8 mouse cellular contexts compared by ENCODE assay signal in the genomic region with DNA sequence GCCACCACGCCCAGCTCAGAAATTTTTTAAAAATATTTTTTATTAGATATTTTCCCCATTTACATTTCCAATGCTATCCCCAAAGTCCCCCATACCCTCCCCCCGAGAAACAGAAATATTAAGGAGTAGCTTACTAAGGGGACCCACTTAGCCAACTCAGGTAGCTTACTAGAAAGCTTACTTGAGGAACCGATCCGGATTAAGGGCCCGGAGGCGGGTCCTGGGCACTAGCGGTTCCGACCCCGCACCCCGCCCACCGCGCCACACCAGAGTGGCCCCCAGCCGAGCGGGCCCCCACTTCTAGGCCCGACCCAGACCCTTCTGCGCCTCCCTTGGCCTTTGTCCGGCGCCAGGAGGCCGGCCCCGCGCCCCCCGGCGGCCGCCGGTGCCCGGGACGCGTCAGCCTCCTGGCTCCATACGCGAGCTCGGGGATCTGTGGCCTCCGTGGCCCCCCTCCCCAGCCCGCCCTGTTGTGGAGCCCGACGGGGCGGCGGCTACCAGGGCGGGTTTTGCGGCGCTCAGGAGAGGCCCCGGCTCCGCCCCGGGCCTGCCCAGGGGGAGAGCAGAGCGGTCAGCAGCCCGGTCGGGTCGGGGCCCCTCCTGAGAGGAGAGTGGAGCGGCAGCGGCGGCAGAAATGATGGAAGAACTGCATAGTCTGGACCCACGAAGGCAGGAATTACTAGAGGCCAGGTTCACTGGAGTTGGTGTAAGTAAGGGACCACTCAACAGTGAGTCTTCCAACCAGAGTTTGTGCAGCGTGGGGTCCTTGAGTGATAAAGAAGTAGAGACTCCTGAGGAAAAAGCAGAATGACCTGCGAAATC. TPM values are rescaled to one million over a fixed set of nuclear protein-coding genes. Genes with fewer than 3 reads are reported as not detected.
DNase-seq lines count a peak whose midpoint lies in the region; ATAC-seq and TF ChIP-seq lines count a peak whose summit lies in the region.
"Not testable (repeated sequence)": the region's sequence is repeated elsewhere in the genome, so short reads cannot be mapped to it uniquely, and the experiment has no call there.
"Had no signal": no experiment of that assay in that cellular context is flagged by ENCODE, and none has a peak within 500 bp of the region (broad histone marks: within the 10 kb centered on the region; RNA-seq: fewer than 3 reads in every experiment).

No protein-coding gene starts in this region.

- peak; percentile 3 to 28 for DNase-seq in adrenal gland, adult (ENCODE audit: inconsistent age in 2 of 2, low spot score in 1 of 2)
- DNase-seq in forebrain, embryonic 10.5 days (ENCODE audit: extremely low spot score, low spot score): peak; percentile 12
- peak; percentile 1 for DNase-seq in hindbrain, postnatal 0 days (ENCODE audit: low spot score)

- not testable (repeated sequence) for H3K36me3 ChIP-seq in forebrain, embryonic 10.5 days (replicated peaks); heart, embryonic 12.5 days; hindbrain, postnatal 0 days (ENCODE audit: insufficient read depth, low read length); limb, embryonic 13.5 days; neural tube, embryonic 14.5 days (ENCODE audit: control insufficient read depth, insufficient read depth, low read length)

- ATAC-seq in heart, embryonic 12.5 days (ENCODE audit: insufficient number of reproducible peaks, low FRiP score): peak; percentile 90
- peak; percentile 81 for ATAC-seq in hindbrain, postnatal 0 days
- peak; percentile 91 for ATAC-seq in limb, embryonic 13.5 days (ENCODE audit: low FRiP score, low read depth)
- peak; percentile 74 for ATAC-seq in megakaryocyte, adult 5-6 weeks (ENCODE audit: poor library complexity, severe bottlenecking)
- peak; percentile 94 for ATAC-seq in neural tube, embryonic 14.5 days (ENCODE audit: low read depth)

- TF ChIP-seq CTCF in hindbrain, postnatal 0 days (IDR thresholded peaks at IDR 0.05; ENCODE audit: low read depth): not testable (repeated sequence)

- peak overlapping the region; percentile 67 for H3K4me2 ChIP-seq in heart, embryonic 12.5 days
- peak overlapping the region; percentile 21; the same call in 1 of the 2 replicates for H3K4me2 ChIP-seq in hindbrain, postnatal 0 days (ENCODE audit: low read depth, low read length)
- peak overlapping the region; percentile 50 for H3K4me2 ChIP-seq in limb, embryonic 13.5 days (replicated peaks)
- peak overlapping the region; percentile 28 for H3K4me2 ChIP-seq in neural tube, embryonic 14.5 days (ENCODE audit: low read depth, low read length)

- peak overlapping the region; percentile 40 for H3K4me3 ChIP-seq in forebrain, embryonic 10.5 days
- peak overlapping the region; percentile 45 for H3K4me3 ChIP-seq in heart, embryonic 12.5 days
- H3K4me3 ChIP-seq in hindbrain, postnatal 0 days (ENCODE audit: low read length): not testable (repeated sequence)
- peak overlapping the region; percentile 29 for H3K4me3 ChIP-seq in limb, embryonic 13.5 days
- 0 out of 2 replicates have a peak overlapping the region, but pooled peaks have one; percentile 8 for H3K4me3 ChIP-seq in neural tube, embryonic 14.5 days (ENCODE audit: low read depth, low read length)

- H3K9ac ChIP-seq in heart, embryonic 12.5 days: peak overlapping the region; percentile 67
- not testable (repeated sequence) for H3K9ac ChIP-seq in hindbrain, postnatal 0 days (replicated peaks; ENCODE audit: low read length); neural tube, embryonic 14.5 days (replicated peaks; ENCODE audit: low read depth, low read length)
- 0 out of 2 replicates have a peak overlapping the region, but pooled peaks have one; percentile 31 for H3K9ac ChIP-seq in limb, embryonic 13.5 days

- WGBS in forebrain, embryonic 10.5 days: 5% methylated on average over 26 of the region's 53 CpGs
- 5% methylated on average over 28 of the region's 53 CpGs for WGBS in heart, embryonic 12.5 days
- 5% methylated on average over 26 of the region's 53 CpGs for WGBS in hindbrain, postnatal 0 days
- 2% methylated on average over 19 of the region's 53 CpGs for WGBS in limb, embryonic 13.5 days
- 10% methylated on average over 21 of the region's 53 CpGs for WGBS in neural tube, embryonic 14.5 days

- not testable (repeated sequence) for H3K27ac ChIP-seq in forebrain, embryonic 10.5 days; heart, embryonic 12.5 days (ENCODE audit: poor library complexity, severe bottlenecking); hindbrain, postnatal 0 days; limb, embryonic 13.5 days; neural tube, embryonic 14.5 days (ENCODE audit: low read depth, low read length)

- not testable (repeated sequence) for H3K9me3 ChIP-seq in forebrain, embryonic 10.5 days; heart, embryonic 12.5 days (replicated peaks); hindbrain, postnatal 0 days (ENCODE audit: low read length); limb, embryonic 13.5 days; neural tube, embryonic 14.5 days (ENCODE audit: control insufficient read depth, low read length)

- not testable (repeated sequence) for H3K4me1 ChIP-seq in forebrain, embryonic 10.5 days; heart, embryonic 12.5 days (replicated peaks); hindbrain, postnatal 0 days (ENCODE audit: insufficient read depth, low read length); limb, embryonic 13.5 days; neural tube, embryonic 14.5 days (ENCODE audit: control insufficient read depth, insufficient read depth, low read length)

- H3K27me3 ChIP-seq in forebrain, embryonic 10.5 days (ENCODE audit: poor library complexity, severe bottlenecking); heart, embryonic 12.5 days (replicated peaks); hindbrain, postnatal 0 days (ENCODE audit: insufficient read depth, low read length); limb, embryonic 13.5 days; neural tube, embryonic 14.5 days (ENCODE audit: control insufficient read depth, insufficient read depth, low read length): not testable (repeated sequence)

RNA-seq across cellular contexts. Expression of a gene that starts 7.0 kb away (rescaled TPM):
- polyA plus RNA-seq in forebrain, embryonic 10.5 days (2016; fragmentation: Nextera tagmentation; extraction: Ambion mirVana): 2.6 and 5.1 TPM in 2 replicates
- polyA plus RNA-seq in heart, embryonic 12.5 days (2016; fragmentation: Nextera tagmentation; extraction: Ambion mirVana): 2.5 and 3.8 TPM in 2 replicates
- 3.4 and 8.8 TPM in 2 replicates for total RNA-seq in hindbrain, postnatal 0 days (2014; rRNA removed)
- 2.8 and 3.4 TPM in 2 replicates for polyA plus RNA-seq in hindbrain, postnatal 0 days (2015; fragmentation: Nextera tagmentation; extraction: Ambion mirVana)
- 1.9 and 4.2 TPM in 2 replicates for polyA plus RNA-seq in limb, embryonic 13.5 days (2015; fragmentation: Nextera tagmentation; extraction: Ambion mirVana)
- total RNA-seq in megakaryocyte, adult 5-6 weeks (2015): 61.2 and 72.5 TPM in 2 replicates
- 20.3 and 20.6 TPM in 2 replicates for total RNA-seq in megakaryocyte, adult 5-6 weeks (2017)
- 2.7 and 5.2 TPM in 2 replicates for polyA plus RNA-seq in neural tube, embryonic 14.5 days (2014; fragmentation: Nextera tagmentation; extraction: Ambion mirVana)
- polyA plus RNA-seq: small intestine, adult 2 months had no signal
